Mouse (Mus musculus) thymus, adult 18-20 months (tissue): ENCODE data around the gene Timp3.
"Not testable (repeated sequence)": the region's sequence is repeated elsewhere in the genome, so short reads cannot be mapped to it uniquely, and the experiment has no call there.

Source experiments
- DNase-seq, 2 experiments: peaks; one replicate each; pipeline ENCODE4 v3.0.0; 2022; ENCODE audit warnings: mixed read lengths in 2 of 2

Gene Timp3

DNA sequence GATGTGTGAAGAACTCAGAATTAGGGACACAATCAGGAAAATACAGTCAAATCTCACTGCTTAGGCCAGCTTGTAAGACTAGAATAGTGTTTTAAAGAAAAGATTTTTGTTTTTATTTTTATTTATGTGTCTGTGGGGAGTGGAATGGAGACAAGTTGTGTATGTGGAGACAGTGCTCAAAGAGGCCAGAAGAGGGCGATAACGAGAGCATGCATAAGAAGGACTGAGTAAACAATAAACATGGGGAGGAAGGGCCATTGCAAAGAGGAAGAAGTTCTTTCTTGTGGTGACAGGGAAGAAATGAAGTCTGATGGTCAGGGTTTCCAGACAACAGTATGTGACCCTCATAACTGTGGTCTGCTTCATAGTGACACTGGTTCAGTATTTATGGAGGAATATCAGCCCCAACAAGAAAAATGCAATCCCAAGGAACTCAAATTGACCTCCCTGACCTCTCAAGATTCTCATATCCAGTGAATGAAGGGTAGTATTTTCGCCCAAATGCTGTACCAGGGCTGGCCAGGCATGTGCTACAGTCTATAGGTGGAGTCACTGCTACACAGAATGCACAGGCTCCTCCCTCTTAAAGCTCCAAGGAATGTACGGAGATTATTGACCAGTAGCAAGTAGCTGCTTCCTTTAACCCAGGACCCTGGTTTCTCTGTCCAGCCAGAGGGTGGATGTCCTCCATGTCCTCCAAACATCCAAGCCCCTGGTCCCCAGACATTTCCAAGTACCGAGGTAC lies 56.8 kb downstream of the Timp3 start:
- DNase-seq, result no peak

- DNase-seq, result no peak
Observed at GRCm38 (mm10) chr10:86358307-86358975, 58.3 kb downstream of the Timp3 start.

- no peak for DNase-seq
Observed at GRCm38 (mm10) chr10:86359208-86359607, 59.0 kb downstream of the Timp3 start.

GRCm38 (mm10) chr10:86359699-86360098 lies 59.5 kb downstream of the Timp3 start:
- DNase-seq, result no peak

DNA sequence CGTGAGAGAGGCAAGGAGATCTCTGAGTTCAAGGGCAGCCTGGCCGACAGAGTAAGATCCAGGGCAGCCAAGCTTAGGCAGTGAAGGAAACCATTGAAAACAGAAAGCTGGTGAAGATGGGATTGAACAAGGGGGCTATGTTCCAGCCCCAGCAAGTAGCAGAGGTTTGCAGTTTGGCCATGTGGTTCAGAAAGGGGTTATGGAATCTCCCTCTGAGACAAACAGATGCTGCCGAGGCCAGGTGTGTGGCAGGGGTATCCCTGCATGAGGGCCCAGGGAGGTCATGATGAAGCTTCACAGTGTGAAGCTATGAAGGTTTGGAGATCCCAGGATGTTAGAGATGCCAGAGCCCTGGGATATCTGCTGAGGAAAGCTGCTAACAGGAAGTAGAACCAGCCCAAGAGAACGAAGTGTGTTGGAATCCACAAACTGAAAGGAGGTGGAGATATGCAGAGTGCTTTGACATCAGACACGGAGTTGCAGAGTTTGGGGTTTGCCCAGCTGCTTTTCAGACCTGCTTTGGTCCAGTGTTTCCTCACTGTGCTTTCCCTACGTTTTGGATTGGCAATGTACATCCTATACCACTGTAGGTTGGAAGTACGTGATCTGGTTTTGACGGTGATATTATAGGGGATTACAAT lies 63.6 kb downstream of the Timp3 start:
- no peak for DNase-seq

- DNase-seq, result no peak
Observed at GRCm38 (mm10) chr10:86365632-86366092, 65.5 kb downstream of the Timp3 start.

- no peak for DNase-seq
Observed at GRCm38 (mm10) chr10:86367346-86367745, 67.2 kb downstream of the Timp3 start.

- DNase-seq, result no peak
Observed at GRCm38 (mm10) chr10:86368811-86369210, 68.6 kb downstream of the Timp3 start.

GRCm38 (mm10) chr10:86369346-86369745 lies 69.2 kb downstream of the Timp3 start:
- DNase-seq, result no peak

GRCm38 (mm10) chr10:86371561-86371960 lies 71.4 kb downstream of the Timp3 start:
- no peak for DNase-seq

- DNase-seq, result no peak
Observed at GRCm38 (mm10) chr10:86374061-86374460, 73.9 kb downstream of the Timp3 start.

GRCm38 (mm10) chr10:86375903-86376302 lies 75.7 kb downstream of the Timp3 start:
- no peak for DNase-seq

DNA sequence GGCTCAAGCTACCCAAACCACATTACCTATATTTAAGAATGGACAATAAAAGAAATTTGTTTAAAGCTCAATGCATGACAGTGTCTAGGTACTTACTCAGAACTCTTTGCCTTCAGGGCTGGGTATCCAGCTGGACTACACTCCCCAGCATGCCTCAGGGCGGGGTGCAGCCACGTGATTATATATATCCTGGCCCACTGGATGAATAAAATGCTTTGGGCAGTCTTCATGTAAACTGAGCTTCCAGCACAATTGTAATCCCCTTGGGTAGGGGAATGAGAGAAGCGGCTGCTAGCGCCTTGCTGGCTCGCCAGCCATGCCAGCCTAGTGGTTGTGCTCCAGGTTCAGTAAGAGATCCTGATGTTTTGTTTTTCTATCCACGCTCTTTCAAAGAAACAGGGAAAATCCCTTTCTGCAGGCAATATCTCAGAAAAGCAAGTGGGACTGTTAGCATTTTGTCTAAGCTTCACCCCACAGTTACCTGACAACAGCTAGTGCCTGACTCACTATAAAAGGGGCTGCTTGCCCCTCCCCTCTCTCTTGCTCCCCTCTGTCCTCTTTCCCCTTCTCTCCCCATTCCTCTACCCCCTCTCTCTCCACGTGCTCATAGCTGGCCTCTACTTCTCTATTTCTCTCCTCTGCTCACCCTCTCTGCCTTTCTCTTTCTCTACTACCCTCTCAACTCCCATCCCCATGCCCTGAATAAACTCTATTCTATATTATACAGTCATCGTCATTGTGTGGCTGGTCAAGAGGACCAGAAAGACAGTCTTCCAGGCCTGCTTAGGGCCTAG lies 76.4 kb downstream of the Timp3 start:
- no peak for DNase-seq

DNA sequence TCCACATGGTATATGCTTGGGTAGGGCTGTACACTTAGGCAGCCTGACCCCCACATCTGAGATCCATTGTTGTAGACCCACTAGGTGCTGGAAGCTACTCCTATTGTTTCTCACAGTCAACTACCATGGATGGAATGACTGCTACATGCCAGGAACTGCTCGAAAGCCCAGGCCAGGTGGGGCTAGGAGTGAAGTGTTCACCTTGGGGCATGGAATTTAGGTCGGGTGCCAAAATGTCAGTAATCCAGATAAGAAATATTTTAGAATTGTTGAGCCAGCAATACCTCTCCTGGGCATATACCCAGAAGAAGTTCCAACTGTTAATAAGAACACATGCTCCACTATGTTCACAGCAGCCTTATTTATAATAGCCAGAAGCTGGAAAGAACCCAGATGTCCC lies 78.6 kb downstream of the Timp3 start:
- DNase-seq, result not testable (repeated sequence)

DNA sequence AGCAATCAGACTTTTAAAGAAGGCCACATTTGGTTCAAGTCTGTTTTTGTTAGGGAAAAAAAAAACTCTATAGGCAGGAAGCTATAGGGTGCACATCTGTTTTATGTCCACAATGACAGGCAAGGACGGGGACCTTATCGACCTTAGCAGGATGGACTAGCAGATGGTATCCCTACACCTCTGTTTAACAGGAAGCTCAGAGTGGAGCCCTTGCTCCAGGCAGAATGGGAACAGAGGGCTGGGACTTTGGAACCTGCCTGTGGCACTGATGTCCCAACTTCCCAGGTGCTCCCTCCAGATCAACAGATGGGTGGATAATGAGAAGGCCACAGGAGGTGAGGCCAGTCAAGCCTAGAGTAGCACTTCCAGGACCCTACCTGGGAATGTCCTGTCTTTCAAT lies 80.5 kb downstream of the Timp3 start:
- no peak for DNase-seq

GRCm38 (mm10) chr10:86381150-86381921 lies 81.2 kb downstream of the Timp3 start:
- DNase-seq, result no peak

- no peak for DNase-seq
Observed at GRCm38 (mm10) chr10:86381922-86382260, 81.7 kb downstream of the Timp3 start.

- no peak for DNase-seq
Observed at GRCm38 (mm10) chr10:86384655-86385054, 84.5 kb downstream of the Timp3 start.

- DNase-seq, result no peak
Observed at GRCm38 (mm10) chr10:86385656-86386055, 85.5 kb downstream of the Timp3 start.

GRCm38 (mm10) chr10:86386232-86386631 lies 86.1 kb downstream of the Timp3 start:
- DNase-seq, result no peak

GRCm38 (mm10) chr10:86387821-86388440 lies 87.8 kb downstream of the Timp3 start:
- DNase-seq, result no peak

- no peak for DNase-seq
Observed at GRCm38 (mm10) chr10:86388803-86389202, 88.6 kb downstream of the Timp3 start.
